Mouse (Mus musculus) right cerebral cortex, adult 2 months (tissue): ENCODE results near the gene Nr2e3.
"Not testable (repeated sequence)": the region's sequence is repeated elsewhere in the genome, so short reads cannot be mapped to it uniquely, and the experiment has no call there.

ENCODE experiments used
- DNase-seq, 2 experiments: peaks; one replicate each; pipeline ENCODE4 v3.0.0; 2021 to 2022; ENCODE audit warnings: low spot score in 2 of 2

Nr2e3 gene

DNA sequence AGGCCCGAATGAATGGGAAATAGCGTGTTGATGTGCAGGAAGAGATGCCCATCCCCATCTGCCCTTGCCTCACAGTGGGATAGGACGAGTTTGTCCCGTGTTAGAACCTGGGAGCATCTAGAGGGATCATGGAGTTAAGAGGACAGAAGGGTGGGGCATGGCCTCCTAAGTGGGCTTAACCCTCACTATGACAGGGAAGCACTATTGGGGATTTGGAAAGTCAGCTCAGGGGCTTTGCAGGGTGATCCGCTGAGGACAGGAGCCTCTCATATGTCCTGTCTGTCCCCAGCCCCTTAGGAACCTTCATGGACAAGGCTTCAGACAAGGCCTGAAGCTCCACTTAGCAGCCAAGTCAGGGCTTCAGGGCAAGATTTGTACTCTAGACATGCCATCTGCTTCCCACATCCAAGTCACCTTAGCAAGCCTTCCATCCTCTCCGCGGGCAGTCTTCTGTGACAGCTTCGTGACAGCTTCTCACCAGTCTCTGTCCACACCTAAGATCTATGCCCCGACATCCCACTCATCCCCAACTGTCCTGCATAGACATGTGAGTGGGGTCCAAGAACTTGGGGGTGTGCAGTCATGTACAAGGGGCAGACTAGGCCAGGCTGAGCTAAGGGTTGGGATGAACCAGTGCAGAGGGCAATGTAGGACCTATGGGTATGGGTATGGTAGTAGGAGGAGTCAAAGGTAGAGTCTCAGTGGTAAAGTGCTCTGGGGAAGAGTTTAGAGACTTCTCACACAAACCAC, 9.3 kb downstream of the Nr2e3 start:
- DNase-seq: no peak

- DNase-seq: no peak
These were observed 10.5 kb downstream of the Nr2e3 start for GRCm38 (mm10) chr9:59949981-59950380.

DNA sequence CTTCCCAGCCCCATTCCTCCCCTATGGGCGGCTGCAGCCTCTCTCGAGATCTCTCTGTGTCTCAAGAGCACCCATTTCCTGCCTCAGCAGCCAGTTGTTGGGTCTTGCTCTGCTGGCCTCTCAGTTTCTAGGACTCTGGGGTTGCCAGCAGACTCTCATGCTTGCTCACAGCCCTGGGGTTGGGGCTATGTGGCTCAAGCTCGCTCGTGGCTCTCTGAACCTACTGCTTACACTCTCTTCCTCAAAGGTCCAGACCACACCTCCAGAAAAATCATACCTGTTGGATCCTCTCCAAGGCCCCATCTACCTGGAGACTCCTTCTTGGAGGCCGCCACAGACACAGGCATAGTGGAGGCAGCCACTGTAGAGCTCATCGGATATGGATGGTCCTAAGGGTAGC, 10.9 kb downstream of the Nr2e3 start:
- DNase-seq: no peak

DNA sequence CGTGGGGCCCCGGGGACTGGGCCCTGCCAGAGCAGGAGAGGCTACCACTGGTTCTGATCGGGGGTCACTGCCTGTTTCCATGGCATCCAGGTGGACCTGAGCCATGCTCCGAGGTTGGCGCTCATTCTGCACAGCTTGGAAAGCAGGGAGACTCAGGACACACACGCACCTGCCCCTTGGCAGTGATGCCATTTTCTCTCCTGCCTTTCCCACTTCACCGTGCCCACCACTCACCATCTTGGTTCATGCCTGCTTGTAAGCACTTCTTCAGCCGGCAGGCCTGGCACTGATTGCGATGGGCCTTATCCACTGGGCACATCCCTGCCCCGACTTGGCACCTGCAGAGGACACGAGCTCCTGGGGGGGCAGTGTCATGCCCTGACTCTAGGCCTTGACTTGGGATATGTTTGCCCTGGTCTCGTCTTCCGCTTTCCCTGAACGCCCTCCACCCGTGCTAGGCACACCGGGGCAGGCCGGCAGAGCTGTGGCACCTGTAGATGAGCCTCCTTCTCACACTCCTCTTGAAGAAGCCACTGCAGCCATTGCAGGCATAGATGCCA, 11.7 kb downstream of the Nr2e3 start:
- no peak for DNase-seq

- DNase-seq: no peak
These were observed 12.2 kb downstream of the Nr2e3 start for GRCm38 (mm10) chr9:59948226-59948625.

- no peak for DNase-seq
These were observed 13.2 kb downstream of the Nr2e3 start for GRCm38 (mm10) chr9:59947271-59947670.

DNA sequence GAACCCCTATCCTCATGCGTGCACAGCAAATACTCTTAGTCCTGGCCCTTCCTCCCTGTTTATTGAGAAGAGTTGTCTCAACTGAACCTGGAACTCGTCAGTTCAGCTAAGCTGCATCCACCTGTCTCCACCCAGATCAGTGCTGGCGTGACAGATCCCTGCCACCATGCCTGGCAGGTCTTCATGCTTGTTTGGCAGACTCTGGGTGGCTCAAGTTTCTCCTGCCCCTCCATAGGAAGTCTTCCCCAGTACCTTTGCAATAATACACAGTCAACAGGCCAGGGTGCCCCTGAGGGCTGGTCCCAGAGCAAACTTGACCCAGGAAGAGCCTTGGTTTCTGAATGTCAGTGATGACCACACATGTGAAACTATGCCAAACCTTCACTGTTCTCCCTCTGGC, 15.2 kb downstream of the Nr2e3 start:
- DNase-seq: no peak

GRCm38 (mm10) chr9:59943826-59944225, 16.6 kb downstream of the Nr2e3 start:
- DNase-seq: no peak

DNA sequence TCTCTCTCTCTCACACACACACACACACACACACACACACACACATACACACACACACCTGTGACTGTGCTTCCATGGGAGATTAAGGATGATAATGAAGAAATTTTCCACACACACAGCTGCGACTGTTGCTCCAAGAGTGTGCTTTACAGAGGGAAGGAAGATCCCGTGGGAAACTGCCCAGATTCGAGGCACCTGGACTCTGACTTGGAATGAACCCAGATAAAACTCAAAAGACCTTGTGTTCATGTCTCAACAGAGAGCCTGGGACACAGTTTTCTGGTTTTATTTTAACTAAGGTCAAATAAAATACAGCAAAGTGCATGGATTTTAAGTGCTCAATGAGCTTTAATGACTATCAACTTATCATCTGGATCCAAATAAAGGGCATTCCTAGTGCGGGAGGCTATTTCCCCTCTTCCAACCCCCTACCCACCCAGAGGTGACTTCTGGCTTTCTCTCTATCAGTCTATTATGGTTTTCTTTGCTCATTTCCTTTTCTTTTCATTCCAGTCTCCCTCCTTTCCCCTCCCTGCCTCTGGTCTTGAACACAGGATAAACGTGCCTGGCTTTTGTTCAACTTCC, 17.9 kb downstream of the Nr2e3 start:
- DNase-seq: no peak

DNA sequence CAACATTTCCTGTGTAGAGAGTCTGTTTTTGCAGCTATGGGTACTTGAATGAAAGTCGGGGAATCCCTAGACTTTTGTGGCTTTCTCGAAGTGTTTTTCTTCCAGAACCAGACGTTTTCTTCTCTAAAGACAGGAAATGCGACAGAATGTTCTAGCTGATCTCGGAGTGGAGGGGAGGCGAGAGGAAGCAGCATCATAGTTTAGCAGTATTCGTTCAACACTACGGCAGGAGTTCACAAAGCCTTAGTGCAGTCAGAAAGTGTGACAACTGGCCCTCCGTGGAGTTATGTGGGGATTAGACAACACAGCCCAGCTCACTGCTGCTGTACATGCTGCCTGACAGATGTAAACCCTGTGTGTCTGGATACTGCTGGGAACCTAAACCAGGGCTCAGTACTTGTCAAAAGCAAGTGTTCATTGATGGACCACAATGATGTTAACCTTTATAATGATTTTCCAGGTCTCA, 18.5 kb downstream of the Nr2e3 start:
- DNase-seq: no peak

- DNase-seq: no peak
These were observed 19.3 kb downstream of the Nr2e3 start for GRCm38 (mm10) chr9:59940913-59941884.

- no peak for DNase-seq
These were observed 20.8 kb downstream of the Nr2e3 start for GRCm38 (mm10) chr9:59939691-59940090.

DNA sequence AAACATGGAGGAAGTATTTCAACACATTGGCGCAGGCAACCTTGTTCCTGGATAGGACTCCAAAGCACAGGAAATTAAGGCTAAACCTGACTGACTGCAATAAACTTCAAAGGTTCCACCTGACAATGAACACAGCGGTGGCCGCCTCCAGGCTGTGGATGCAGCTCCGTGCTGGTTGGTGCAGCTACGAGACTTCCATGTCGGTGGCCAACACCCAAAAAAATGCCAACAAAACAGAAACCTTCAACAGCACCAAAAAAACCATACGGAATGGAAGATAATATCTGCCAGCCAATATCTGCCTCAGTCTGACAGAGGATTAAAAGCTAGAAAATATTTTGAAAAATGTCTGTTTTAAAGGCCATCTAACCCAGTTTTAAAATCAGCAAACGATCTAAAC, 21.9 kb downstream of the Nr2e3 start:
- no peak for DNase-seq

DNA sequence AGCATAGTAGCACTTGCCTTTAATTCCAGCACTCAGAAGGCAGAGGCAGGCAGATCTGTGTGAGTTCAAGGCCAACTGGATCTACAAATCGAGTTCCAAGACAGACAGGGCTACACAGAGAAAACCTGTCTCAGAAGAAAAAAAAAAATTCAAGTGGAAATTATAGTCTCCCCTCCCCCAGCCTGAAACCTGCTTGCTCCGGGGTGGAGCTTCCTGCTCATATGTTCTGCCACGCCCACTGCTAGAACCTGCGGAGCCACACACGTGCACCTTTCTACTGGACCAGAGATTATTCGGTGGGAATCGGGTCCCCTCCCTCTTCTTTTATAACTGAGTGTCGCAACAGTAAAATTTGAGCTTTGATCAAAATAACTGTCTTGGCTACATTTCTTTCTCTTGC, 24.6 kb downstream of the Nr2e3 start:
- DNase-seq: not testable (repeated sequence)

DNA sequence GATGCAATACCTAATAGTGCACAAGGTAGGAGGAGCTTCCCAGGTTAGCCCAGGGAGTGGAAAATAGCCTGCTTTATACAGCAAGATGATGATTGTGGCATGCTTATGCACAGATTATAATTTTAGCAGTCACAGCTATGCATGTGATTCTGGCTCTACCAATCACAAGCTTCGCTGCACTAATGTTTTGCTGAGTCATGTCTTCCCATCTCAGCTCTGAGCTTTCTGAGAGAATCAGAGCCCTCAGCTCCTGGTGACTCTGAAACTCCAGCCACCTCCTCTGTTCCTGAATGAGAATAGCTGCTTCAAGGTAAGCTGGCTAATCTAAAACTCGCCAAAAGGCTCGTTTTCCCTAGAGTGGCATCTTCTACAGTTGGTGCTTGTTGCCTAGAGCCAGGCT, 30.2 kb downstream of the Nr2e3 start:
- no peak for DNase-seq

GRCm38 (mm10) chr9:59914761-59915160, 45.7 kb downstream of the Nr2e3 start:
- DNase-seq: no peak

- no peak for DNase-seq
These were observed 57.1 kb downstream of the Nr2e3 start for GRCm38 (mm10) chr9:59903382-59903781.
